Mouse (Mus musculus) G1E (cell line): ENCODE data around the gene Ifi202b. TPM values are rescaled to one million over a fixed set of nuclear protein-coding genes. Genes with fewer than 3 reads are reported as not detected.
"Not testable (repeated sequence)": the region's sequence is repeated elsewhere in the genome, so short reads cannot be mapped to it uniquely, and the experiment has no call there.

ENCODE experiments used
- ATAC-seq: 2 replicates; pipeline ENCODE4 v1.8.0; 2016; ENCODE audit warnings: mild to moderate bottlenecking; ENCODE audit not compliant: insufficient number of reproducible peaks, poor library complexity, low FRiP score, severe bottlenecking; ENCODE audit errors: extremely low read depth
- DNase-seq: peaks from one replicate; pipeline ENCODE4 v3.0.0; 2012; ENCODE audit warnings: low spot score
- H3K27me3 ChIP-seq: 2 replicates; pipeline ENCODE4 v1.6.1; 2012; ENCODE audit warnings: mild to moderate bottlenecking, low read length, inconsistent platforms; ENCODE audit not compliant: insufficient read depth
- H3K36me3 ChIP-seq: replicated peaks from 2 replicates; pipeline ENCODE3; 2012; ENCODE audit warnings: mild to moderate bottlenecking, inconsistent platforms
- H3K4me1 ChIP-seq: 2 replicates; pipeline ENCODE4 v1.6.1; 2012; ENCODE audit warnings: low read depth, low read length, inconsistent platforms, mixed read lengths; ENCODE audit not compliant: insufficient read depth
- H3K4me3 ChIP-seq: 2 replicates; pipeline ENCODE4 v1.5.1; 2012; ENCODE audit warnings: low read depth, mild to moderate bottlenecking, inconsistent platforms, low read length, moderate library complexity, mixed read lengths
- H3K9me3 ChIP-seq: replicated peaks from 2 replicates; pipeline ENCODE4 v1.6.1; 2012; ENCODE audit warnings: inconsistent platforms
- CTCF ChIP-seq: IDR thresholded peaks from 2 replicates; pipeline ENCODE4 v1.5.1; 2012; ENCODE audit warnings: low read depth, low read length, inconsistent platforms, mixed read lengths
- GATA1 ChIP-seq: IDR thresholded peaks from 2 replicates; pipeline ENCODE4 v1.6.1; 2012; ENCODE audit warnings: borderline replicate concordance, low read length, inconsistent platforms, mixed read lengths
- GATA2 ChIP-seq: IDR thresholded peaks from 2 replicates; pipeline ENCODE4 v1.6.1; 2012; ENCODE audit warnings: low read depth, low read length, inconsistent platforms, borderline replicate concordance
- POLR2AphosphoS5 ChIP-seq: IDR thresholded peaks from 2 replicates; pipeline ENCODE4 v1.6.1; 2012; ENCODE audit warnings: low read depth, low read length, inconsistent platforms; ENCODE audit not compliant: insufficient replicate concordance
- TAL1 ChIP-seq: conservative IDR thresholded peaks from 2 replicates; pipeline ENCODE4 v1.6.1; 2012; ENCODE audit warnings: low read depth, low read length, inconsistent platforms, mixed read lengths
- polyA plus RNA-seq: library from polyadenylated mRNA; stranded (reverse); fragments of >175 nt; gene quantifications from 2 replicates; pipeline ENCODE4 v1.2.3, GENCODE M21; 2012
- total RNA-seq, 2 experiments: library from RNA; stranded (forward) in 1 of 2; stranded (reverse) in 1 of 2; fragments of 200-1000 nt in 1 of 2; fragments of >200 nt in 1 of 2; fragmentation: Nextera tagmentation in 1 of 2; gene quantifications; 2 replicates each; pipeline ENCODE4 v1.2.3; 2014 to 2017

Gene Ifi202b
- total and polyA plus RNA-seq, 3 experiments, result 0.11 TPM; not detected in 2

GRCm38 (mm10) chr1:173973111-173973510 is 9.4 kb downstream of the Ifi202b start:
- H3K4me3 ChIP-seq, result no peak overlapping the region
- TF ChIP-seq POLR2AphosphoS5, result no peak
- TF ChIP-seq GATA2, result no peak
- TF ChIP-seq TAL1, result no peak
- TF ChIP-seq GATA1, result no peak
- no peak for TF ChIP-seq CTCF
- H3K27me3 ChIP-seq, result no peaks in the 10 kb centered on the region
- no peaks in the 10 kb centered on the region for H3K36me3 ChIP-seq
- no peaks in the 10 kb centered on the region for H3K4me1 ChIP-seq
- no peak for ATAC-seq
- no peaks in the 10 kb centered on the region for H3K9me3 ChIP-seq
- no peak for DNase-seq

GRCm38 (mm10) chr1:173961491-173961890 is 21.1 kb downstream of the Ifi202b start:
- H3K36me3 ChIP-seq, H3K9me3 ChIP-seq, H3K27me3 ChIP-seq, ATAC-seq, H3K4me1 ChIP-seq, DNase-seq, H3K4me3 ChIP-seq: not testable (repeated sequence)

- DNase-seq, ATAC-seq: not testable (repeated sequence)
Measured at GRCm38 (mm10) chr1:173959998-173960397, 22.5 kb downstream of the Ifi202b start.

GRCm38 (mm10) chr1:173955839-173956527 is 26.6 kb downstream of the Ifi202b start:
- not testable (repeated sequence) for H3K4me1 ChIP-seq, H3K27me3 ChIP-seq, H3K36me3 ChIP-seq, ATAC-seq, DNase-seq, H3K9me3 ChIP-seq, H3K4me3 ChIP-seq

More at GRCm38 (mm10) chr1:173959998-173960397, 22.5 kb downstream of the Ifi202b start:
- not testable (repeated sequence) for H3K4me1 ChIP-seq, H3K27me3 ChIP-seq, H3K36me3 ChIP-seq, H3K4me3 ChIP-seq, H3K9me3 ChIP-seq

DNA sequence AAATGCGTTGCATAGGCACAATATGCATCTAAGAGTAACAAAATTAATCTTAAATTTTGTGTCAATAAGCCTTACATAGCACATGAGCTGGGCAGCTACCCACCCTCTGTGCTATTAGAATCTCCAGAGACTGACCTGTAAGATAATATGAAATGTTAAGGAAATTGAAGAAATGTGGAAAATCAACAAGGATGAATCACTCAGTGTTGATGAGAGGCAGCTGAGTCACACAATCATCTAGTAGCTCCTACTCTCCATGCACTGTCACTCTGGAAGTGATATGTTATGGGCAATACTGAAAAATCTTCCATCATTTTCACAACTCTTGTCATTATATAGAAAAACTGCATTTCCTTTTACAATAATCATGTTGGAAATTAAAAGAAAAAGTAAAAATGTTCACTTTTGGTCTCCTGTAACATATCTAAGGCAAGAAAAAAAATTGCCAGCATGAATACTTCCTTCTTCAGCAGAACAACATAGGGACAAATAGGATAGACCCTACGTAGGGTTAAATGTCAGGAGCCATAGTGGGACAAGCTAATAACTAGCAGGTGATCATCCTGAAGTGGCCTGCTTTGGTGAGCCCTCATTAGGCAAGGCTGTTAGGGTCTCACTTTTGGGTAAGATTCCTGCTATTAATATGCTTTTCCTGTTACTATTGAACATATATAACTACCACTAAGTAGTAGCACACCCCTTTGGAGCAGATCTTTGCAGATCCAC is 27.3 kb downstream of the Ifi202b start:
- DNase-seq (no peak), ATAC-seq (no peak)
- Histone ChIP-seq H3K4me1 (no peaks in the 10 kb centered on the region), H3K9me3 (no peaks in the 10 kb centered on the region), H3K36me3 (no peaks in the 10 kb centered on the region), H3K27me3 (no peaks in the 10 kb centered on the region), H3K4me3 (no peak overlapping the region)
- TF ChIP-seq TAL1 (no peak), CTCF (no peak), GATA2 (no peak), POLR2AphosphoS5 (no peak), GATA1 (no peak)

GRCm38 (mm10) chr1:173953563-173953962 is 29.0 kb downstream of the Ifi202b start:
- Histone ChIP-seq H3K4me1 (no peaks in the 10 kb centered on the region), H3K27me3 (no peaks in the 10 kb centered on the region), H3K9me3 (no peaks in the 10 kb centered on the region), H3K4me3 (no peak overlapping the region), H3K36me3 (no peaks in the 10 kb centered on the region)
- ATAC-seq (no peak), DNase-seq (no peak)
- TF ChIP-seq CTCF, result no peak
- no peak for TF ChIP-seq POLR2AphosphoS5
- no peak for TF ChIP-seq TAL1
- TF ChIP-seq GATA1, result no peak
- TF ChIP-seq GATA2, result no peak

GRCm38 (mm10) chr1:173949044-173949443 is 33.5 kb downstream of the Ifi202b start:
- not testable (repeated sequence) for H3K4me3 ChIP-seq, H3K4me1 ChIP-seq, H3K9me3 ChIP-seq, H3K27me3 ChIP-seq, ATAC-seq, DNase-seq, H3K36me3 ChIP-seq

GRCm38 (mm10) chr1:173942780-173943066 is 39.8 kb downstream of the Ifi202b start:
- H3K4me3 ChIP-seq, H3K4me1 ChIP-seq, ATAC-seq, DNase-seq, H3K36me3 ChIP-seq, H3K27me3 ChIP-seq, H3K9me3 ChIP-seq: not testable (repeated sequence)

- not testable (repeated sequence) for H3K36me3 ChIP-seq, DNase-seq, H3K9me3 ChIP-seq, H3K4me1 ChIP-seq, H3K4me3 ChIP-seq, ATAC-seq, H3K27me3 ChIP-seq
Measured at GRCm38 (mm10) chr1:173941924-173942779, 40.4 kb downstream of the Ifi202b start, which contains the start of the genes Mndal and Ifi203. Gene Mndal (minus strand): TSS chr1:173942491. Gene Ifi203 (minus strand): TSS chr1:173942672.

DNA sequence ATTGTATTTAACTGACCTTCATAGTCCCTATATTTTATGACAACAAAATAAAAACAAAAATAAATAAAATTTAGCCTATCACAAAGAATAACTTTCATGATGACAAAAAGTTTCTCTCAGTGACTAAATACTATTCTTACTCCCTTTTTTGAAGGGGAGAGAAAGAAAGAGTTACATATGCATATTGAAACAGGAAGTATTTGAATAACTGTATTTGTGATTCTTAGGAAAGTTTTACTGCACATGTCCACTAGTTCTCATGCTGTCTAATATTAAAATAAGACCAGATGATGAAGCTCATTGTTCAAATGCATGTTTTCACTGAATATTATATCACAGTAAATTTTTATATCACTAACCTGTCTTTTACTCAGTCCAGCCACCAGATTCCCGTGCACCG is 41.0 kb downstream of the Ifi202b start:
- not testable (repeated sequence) for H3K4me3 ChIP-seq, H3K9me3 ChIP-seq, H3K4me1 ChIP-seq, H3K27me3 ChIP-seq, ATAC-seq, H3K36me3 ChIP-seq, DNase-seq
